Mouse (Mus musculus) E14TG2a.4 (cell line): ENCODE data around the gene Kpna1.

Source experiments
- CTCF ChIP-seq: conservative IDR thresholded peaks from 2 replicates; pipeline ENCODE4 v1.5.1; 2014; ENCODE audit warnings: low read length
- POU5F1 ChIP-seq: IDR thresholded peaks from 2 replicates; pipeline ENCODE4 v1.6.1; 2014; ENCODE audit warnings: low read length, borderline replicate concordance

DNA sequence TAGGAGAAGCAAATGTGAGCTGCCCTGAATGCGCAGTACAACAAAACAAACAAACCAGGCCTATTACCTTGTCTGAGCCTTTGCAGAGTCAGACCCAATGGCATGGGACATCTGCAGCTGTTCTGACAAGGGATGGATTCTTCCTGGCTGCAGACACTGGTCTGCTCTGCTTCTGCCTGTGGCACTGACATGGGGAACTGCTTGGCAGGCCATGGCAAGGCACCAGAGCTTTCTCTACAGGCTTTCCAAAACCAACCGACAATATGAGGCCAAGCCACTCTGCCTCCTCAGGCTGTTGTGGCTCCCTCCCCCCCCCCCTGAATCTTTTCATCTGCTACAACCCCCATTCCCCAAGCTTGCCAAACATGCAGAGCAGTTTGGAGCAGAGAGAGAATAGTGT lies 84.8 kb downstream of the Kpna1 start:
- TF ChIP-seq CTCF (no peak), POU5F1 (no peak)
